Mouse (Mus musculus): ENCODE measurements at regions not wholly inside any gene's neighbourhood (a gene's known extent, or its start where the extent isn't known, plus 50 kb on each side); places are given as distances from the start of the nearest gene placed in this dataset.

- no peak for ATAC-seq
Observed at GRCm38 (mm10) chr1:137073857-137074572, 113.8 kb upstream of the Nr5a2 start.

GRCm38 (mm10) chr1:137060914-137061313, 100.7 kb upstream of the Nr5a2 start:
- Histone ChIP-seq H3K4me3 (replicated peaks) (no peak overlapping the region), H3K27ac (no peak overlapping the region), H3K4me2 (replicated peaks) (no peak overlapping the region), H3K27me3 (no peaks in the 10 kb centered on the region), H3K9me3 (no peaks in the 10 kb centered on the region), H3K9ac (replicated peaks) (no peak overlapping the region), H3K36me3 (no peaks in the 10 kb centered on the region), H3K4me1 (replicated peaks) (no peaks in the 10 kb centered on the region)
- no peak for ATAC-seq
- WGBS: 89% methylated on average over 4 of the region's 4 CpGs

More at GRCm38 (mm10) chr1:137073857-137074572, 113.8 kb upstream of the Nr5a2 start:
- Histone ChIP-seq H3K9me3 (no peaks in the 10 kb centered on the region), H3K27ac (no peak overlapping the region), H3K4me2 (replicated peaks) (no peak overlapping the region), H3K4me3 (replicated peaks) (no peak overlapping the region), H3K9ac (replicated peaks) (no peak overlapping the region), H3K36me3 (no peaks in the 10 kb centered on the region), H3K27me3 (no peaks in the 10 kb centered on the region), H3K4me1 (replicated peaks) (peaks cover 7% of the 10 kb centered on the region; the same call in 1 of the 2 replicates)
- 76% methylated on average over 8 of the region's 8 CpGs for WGBS

- no peak for ATAC-seq
- no peak overlapping the region for H3K4me3 ChIP-seq (replicated peaks)
Observed at GRCm38 (mm10) chr1:137053134-137053533, 92.9 kb upstream of the Nr5a2 start.

GRCm38 (mm10) chr1:137051515-137051914, 91.3 kb upstream of the Nr5a2 start:
- H3K27ac ChIP-seq: no peak overlapping the region
- no peak for ATAC-seq

More at GRCm38 (mm10) chr1:137053134-137053533, 92.9 kb upstream of the Nr5a2 start:
- Histone ChIP-seq H3K4me2 (replicated peaks) (no peak overlapping the region), H3K9ac (replicated peaks) (no peak overlapping the region), H3K4me1 (replicated peaks) (no peaks in the 10 kb centered on the region), H3K36me3 (no peaks in the 10 kb centered on the region), H3K27ac (no peak overlapping the region), H3K27me3 (no peaks in the 10 kb centered on the region), H3K9me3 (no peaks in the 10 kb centered on the region)

GRCm38 (mm10) chr1:137044076-137044475, 83.8 kb upstream of the Nr5a2 start:
- ATAC-seq: no peak
- WGBS: 90% methylated on average over 6 of the region's 6 CpGs
- no peaks in the 10 kb centered on the region for H3K36me3 ChIP-seq

More at GRCm38 (mm10) chr1:137051515-137051914, 91.3 kb upstream of the Nr5a2 start:
- Histone ChIP-seq H3K36me3 (no peaks in the 10 kb centered on the region), H3K9me3 (no peaks in the 10 kb centered on the region), H3K9ac (replicated peaks) (no peak overlapping the region), H3K4me2 (replicated peaks) (no peak overlapping the region), H3K4me1 (replicated peaks) (no peaks in the 10 kb centered on the region), H3K4me3 (replicated peaks) (no peak overlapping the region), H3K27me3 (no peaks in the 10 kb centered on the region)
- WGBS: 87% methylated on average over 13 of the region's 13 CpGs

GRCm38 (mm10) chr1:137042414-137043010, 82.3 kb upstream of the Nr5a2 start:
- WGBS: 77% methylated on average over 17 of the region's 17 CpGs
- no peak overlapping the region for H3K9ac ChIP-seq (replicated peaks)

More at GRCm38 (mm10) chr1:137044076-137044475, 83.8 kb upstream of the Nr5a2 start:
- no peak overlapping the region for H3K9ac ChIP-seq (replicated peaks)
- no peak overlapping the region for H3K4me3 ChIP-seq (replicated peaks)
- no peaks in the 10 kb centered on the region for H3K9me3 ChIP-seq
- H3K27ac ChIP-seq: no peak overlapping the region
- H3K27me3 ChIP-seq: no peaks in the 10 kb centered on the region
- no peak overlapping the region for H3K4me2 ChIP-seq (replicated peaks)
- H3K4me1 ChIP-seq (replicated peaks): no peaks in the 10 kb centered on the region

GRCm38 (mm10) chr1:137040898-137041297, 80.7 kb upstream of the Nr5a2 start:
- no peak overlapping the region for H3K4me2 ChIP-seq (replicated peaks)
- H3K9ac ChIP-seq (replicated peaks): no peak overlapping the region
- 65% methylated on average over 8 of the region's 8 CpGs for WGBS
- H3K9me3 ChIP-seq: no peaks in the 10 kb centered on the region
- no peaks in the 10 kb centered on the region for H3K36me3 ChIP-seq
- no peak for ATAC-seq
- H3K4me3 ChIP-seq (replicated peaks): no peak overlapping the region
- no peaks in the 10 kb centered on the region for H3K27me3 ChIP-seq
- no peaks in the 10 kb centered on the region for H3K4me1 ChIP-seq (replicated peaks)
- H3K27ac ChIP-seq: no peak overlapping the region

More at GRCm38 (mm10) chr1:137042414-137043010, 82.3 kb upstream of the Nr5a2 start:
- Histone ChIP-seq H3K4me2 (replicated peaks) (no peak overlapping the region), H3K9me3 (no peaks in the 10 kb centered on the region), H3K27ac (no peak overlapping the region), H3K4me3 (replicated peaks) (no peak overlapping the region), H3K36me3 (no peaks in the 10 kb centered on the region), H3K27me3 (no peaks in the 10 kb centered on the region), H3K4me1 (replicated peaks) (no peaks in the 10 kb centered on the region)
- ATAC-seq: peak; percentile 55; the same call in 1 of the 2 replicates

- WGBS: 94% methylated on average over 6 of the region's 6 CpGs
- no peaks in the 10 kb centered on the region for H3K4me1 ChIP-seq (replicated peaks)
- no peak overlapping the region for H3K4me3 ChIP-seq (replicated peaks)
- no peak for ATAC-seq
- no peaks in the 10 kb centered on the region for H3K27me3 ChIP-seq
- H3K9ac ChIP-seq (replicated peaks): no peak overlapping the region
- H3K36me3 ChIP-seq: no peaks in the 10 kb centered on the region
- no peaks in the 10 kb centered on the region for H3K9me3 ChIP-seq
- H3K27ac ChIP-seq: no peak overlapping the region
- H3K4me2 ChIP-seq (replicated peaks): no peak overlapping the region
Observed at GRCm38 (mm10) chr1:137034586-137034985, 74.3 kb upstream of the Nr5a2 start.

- H3K36me3 ChIP-seq: no peaks in the 10 kb centered on the region
- no peak overlapping the region for H3K4me2 ChIP-seq (replicated peaks)
- H3K27me3 ChIP-seq: no peaks in the 10 kb centered on the region
- H3K27ac ChIP-seq: no peak overlapping the region
- WGBS: 90% methylated on average over 5 of the region's 5 CpGs
- H3K4me3 ChIP-seq (replicated peaks): no peak overlapping the region
- H3K9ac ChIP-seq (replicated peaks): no peak overlapping the region
- no peaks in the 10 kb centered on the region for H3K4me1 ChIP-seq (replicated peaks)
- H3K9me3 ChIP-seq: no peaks in the 10 kb centered on the region
- no peak for ATAC-seq
Observed at GRCm38 (mm10) chr1:137033679-137034078, 73.4 kb upstream of the Nr5a2 start.

GRCm38 (mm10) chr1:137023706-137024105, 63.5 kb upstream of the Nr5a2 start:
- WGBS: 91% methylated on average over 6 of the region's 6 CpGs
- Histone ChIP-seq H3K27me3 (no peaks in the 10 kb centered on the region), H3K36me3 (no peaks in the 10 kb centered on the region)

GRCm38 (mm10) chr1:137020528-137020927, 60.3 kb upstream of the Nr5a2 start:
- WGBS: 81% methylated on average over 1 of the region's 1 CpGs

More at GRCm38 (mm10) chr1:137023706-137024105, 63.5 kb upstream of the Nr5a2 start:
- Histone ChIP-seq H3K4me1 (replicated peaks) (no peaks in the 10 kb centered on the region), H3K4me2 (replicated peaks) (no peak overlapping the region), H3K4me3 (replicated peaks) (no peak overlapping the region), H3K27ac (no peak overlapping the region), H3K9me3 (0 out of 2 replicates have a peak, but pooled peaks cover 2% of the 10 kb centered on the region), H3K9ac (replicated peaks) (no peak overlapping the region)
- ATAC-seq: no peak

GRCm38 (mm10) chr1:137017642-137018041, 57.4 kb upstream of the Nr5a2 start:
- H3K27ac ChIP-seq: no peak overlapping the region
- ATAC-seq: no peak
- WGBS: 90% methylated on average over 5 of the region's 5 CpGs
- H3K4me3 ChIP-seq (replicated peaks): no peak overlapping the region
- H3K4me2 ChIP-seq (replicated peaks): no peak overlapping the region
- H3K4me1 ChIP-seq (replicated peaks): no peaks in the 10 kb centered on the region
- H3K27me3 ChIP-seq: no peaks in the 10 kb centered on the region
- H3K36me3 ChIP-seq: no peaks in the 10 kb centered on the region
- no peak overlapping the region for H3K9ac ChIP-seq (replicated peaks)
- H3K9me3 ChIP-seq: no peaks in the 10 kb centered on the region

More at GRCm38 (mm10) chr1:137020528-137020927, 60.3 kb upstream of the Nr5a2 start:
- Histone ChIP-seq H3K4me3 (replicated peaks) (no peak overlapping the region), H3K9me3 (no peaks in the 10 kb centered on the region), H3K9ac (replicated peaks) (no peak overlapping the region), H3K36me3 (no peaks in the 10 kb centered on the region), H3K4me1 (replicated peaks) (no peaks in the 10 kb centered on the region), H3K27ac (no peak overlapping the region), H3K4me2 (replicated peaks) (no peak overlapping the region), H3K27me3 (no peaks in the 10 kb centered on the region)
- ATAC-seq: no peak
